Mouse (Mus musculus): ENCODE measurements around the gene Zfp61.
A peak's percentile ranks its signal among the peaks of the same experiment; 100 is the strongest.
"Not testable (repeated sequence)": the region's sequence is repeated elsewhere in the genome, so short reads cannot be mapped to it uniquely, and the experiment has no call there.

The Zfp61 gene

GRCm38 (mm10) chr7:24296386-24296785 lies 4.6 kb downstream of the Zfp61 start:
- no peak for DNase-seq

GRCm38 (mm10) chr7:24295376-24295775 lies 5.7 kb downstream of the Zfp61 start:
- no peak for DNase-seq

GRCm38 (mm10) chr7:24294763-24295162 lies 6.3 kb downstream of the Zfp61 start:
- no peak for DNase-seq

- no peak for DNase-seq
Observed at GRCm38 (mm10) chr7:24293061-24293851, 7.8 kb downstream of the Zfp61 start.

- DNase-seq, result no peak
Observed at GRCm38 (mm10) chr7:24291387-24292090, 9.5 kb downstream of the Zfp61 start.

- no peak for DNase-seq
Observed at GRCm38 (mm10) chr7:24290106-24290693, 10.8 kb downstream of the Zfp61 start.

GRCm38 (mm10) chr7:24288512-24288911 lies 12.5 kb downstream of the Zfp61 start:
- no peak for DNase-seq

GRCm38 (mm10) chr7:24287670-24288069 lies 13.4 kb downstream of the Zfp61 start:
- no peak for DNase-seq

- DNase-seq, result no peak
Observed at GRCm38 (mm10) chr7:24286916-24287315, 14.1 kb downstream of the Zfp61 start.

GRCm38 (mm10) chr7:24286090-24286489 lies 14.9 kb downstream of the Zfp61 start:
- no peak for DNase-seq

GRCm38 (mm10) chr7:24280858-24281145 lies 20.2 kb downstream of the Zfp61 start:
- DNase-seq, result no peak

- no peak for DNase-seq
Observed at GRCm38 (mm10) chr7:24280031-24280857, 20.8 kb downstream of the Zfp61 start.

GRCm38 (mm10) chr7:24278771-24279170 lies 22.3 kb downstream of the Zfp61 start:
- not testable (repeated sequence) for DNase-seq

GRCm38 (mm10) chr7:24274456-24274855 lies 26.6 kb downstream of the Zfp61 start:
- no peak for DNase-seq

- DNase-seq, result no peak
Observed at GRCm38 (mm10) chr7:24271191-24271590, 29.8 kb downstream of the Zfp61 start.

- peak; percentile 93 for DNase-seq
Observed at GRCm38 (mm10) chr7:24270288-24270672, 30.8 kb downstream of the Zfp61 start, which contains the start of gene Zfp93. Gene Zfp93 (plus strand): TSS chr7:24270420.

- no peak for DNase-seq
Observed at GRCm38 (mm10) chr7:24269667-24270287, 31.3 kb downstream of the Zfp61 start.

- no peak for DNase-seq
Observed at GRCm38 (mm10) chr7:24269256-24269655, 31.8 kb downstream of the Zfp61 start.

GRCm38 (mm10) chr7:24268176-24269155 lies 32.6 kb downstream of the Zfp61 start:
- no peak for DNase-seq

GRCm38 (mm10) chr7:24260000-24260312 lies 41.1 kb downstream of the Zfp61 start:
- no peak for DNase-seq

GRCm38 (mm10) chr7:24259306-24259999 lies 41.6 kb downstream of the Zfp61 start:
- no peak for DNase-seq
